Mouse (Mus musculus): ENCODE measurements around the gene Zfp26.

DNA sequence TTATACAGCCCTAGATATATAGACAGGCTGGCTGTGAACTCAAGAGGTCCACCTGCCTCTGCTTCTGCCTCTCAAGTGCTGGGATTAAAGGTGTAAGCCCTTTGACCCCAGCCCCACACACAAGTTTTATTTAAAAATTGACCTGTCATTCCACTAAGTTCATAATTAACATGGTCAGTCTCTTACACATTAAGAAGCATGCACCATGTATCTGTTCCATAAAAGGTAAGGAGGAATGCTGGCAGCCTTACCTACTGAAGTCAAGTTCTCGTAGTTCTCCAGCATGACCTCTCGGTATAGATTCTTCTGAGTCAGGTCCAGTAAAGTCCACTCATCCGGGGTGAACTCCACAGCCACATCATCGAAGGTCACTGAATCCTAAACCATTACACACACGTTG is 44.8 kb upstream of the Zfp26 start:
- no peak for TF ChIP-seq POLR2A (IDR thresholded peaks at IDR 0.05; ENCODE audit: borderline replicate concordance, low read depth, low read length)
- TF ChIP-seq CTCF (IDR thresholded peaks at IDR 0.05; ENCODE audit: low read depth, low read length), result no peak
